Mouse (Mus musculus): Measurements from ENCODE around the gene Mthfd2l.

Gene Mthfd2l

GRCm38 (mm10) chr5:90945453-90945852 is 14.5 kb downstream of the Mthfd2l start:
- no peak for DNase-seq (ENCODE audit: low spot score)

DNA sequence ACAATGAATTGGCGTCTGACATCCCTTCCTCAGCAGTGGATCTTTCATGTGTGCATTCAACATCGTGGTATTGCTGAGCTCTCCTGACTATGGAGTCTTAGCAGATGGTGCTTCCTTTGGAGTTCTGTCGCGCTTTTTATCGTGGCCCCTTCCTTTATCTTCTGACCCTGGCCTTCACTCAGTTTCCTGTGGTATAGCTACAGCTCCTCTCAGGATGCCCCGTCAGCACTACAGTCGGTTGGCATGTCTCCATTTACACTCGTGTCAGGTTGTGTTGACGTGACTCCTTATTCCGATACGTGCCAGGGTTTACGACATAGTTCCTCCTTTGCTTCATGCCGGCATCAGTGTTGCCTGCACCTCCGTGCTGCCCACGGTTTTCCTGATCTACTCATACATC is 18.6 kb downstream of the Mthfd2l start:
- no peak for DNase-seq (ENCODE audit: low spot score)

GRCm38 (mm10) chr5:90951475-90951874 is 20.6 kb downstream of the Mthfd2l start:
- peak; percentile 72 for DNase-seq (ENCODE audit: low spot score)

DNA sequence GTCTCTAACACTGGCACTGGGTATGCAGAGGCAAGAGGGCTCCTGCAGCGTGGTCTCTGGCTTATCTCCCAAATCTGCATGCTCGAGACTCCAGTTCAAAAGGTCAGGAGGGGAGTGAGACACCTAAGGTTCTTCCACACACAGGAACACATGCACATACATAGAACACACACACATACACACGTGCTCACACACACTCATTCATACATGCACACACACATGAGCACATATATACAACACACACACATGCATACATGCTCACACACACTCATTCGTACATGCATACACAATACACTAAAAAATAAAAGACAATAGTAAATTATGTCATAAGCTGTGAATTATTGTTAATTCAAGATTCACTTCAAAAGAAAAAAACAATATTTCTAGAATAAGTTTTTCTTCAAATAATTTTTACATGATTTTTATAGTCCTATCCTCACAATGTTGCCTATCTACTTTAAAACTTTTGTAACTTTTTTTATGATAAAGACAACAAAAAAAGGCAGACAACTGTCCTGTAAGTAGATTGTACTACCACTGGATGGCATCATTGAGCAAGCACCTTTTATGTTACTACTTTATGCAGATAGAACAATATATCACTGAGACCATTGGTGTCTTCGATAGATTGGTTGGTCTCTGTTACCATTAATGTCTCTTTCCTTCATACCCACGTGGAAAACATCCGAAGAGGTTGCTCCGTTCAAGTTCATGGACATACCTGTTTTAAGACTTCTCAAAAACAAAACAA is 22.0 kb downstream of the Mthfd2l start:
- no peak for DNase-seq (ENCODE audit: low spot score)

- no peak for DNase-seq (ENCODE audit: low spot score)
Measured at GRCm38 (mm10) chr5:90964316-90964715, 33.4 kb downstream of the Mthfd2l start.

GRCm38 (mm10) chr5:90964764-90965163 is 33.8 kb downstream of the Mthfd2l start:
- DNase-seq (ENCODE audit: low spot score), result no peak

DNA sequence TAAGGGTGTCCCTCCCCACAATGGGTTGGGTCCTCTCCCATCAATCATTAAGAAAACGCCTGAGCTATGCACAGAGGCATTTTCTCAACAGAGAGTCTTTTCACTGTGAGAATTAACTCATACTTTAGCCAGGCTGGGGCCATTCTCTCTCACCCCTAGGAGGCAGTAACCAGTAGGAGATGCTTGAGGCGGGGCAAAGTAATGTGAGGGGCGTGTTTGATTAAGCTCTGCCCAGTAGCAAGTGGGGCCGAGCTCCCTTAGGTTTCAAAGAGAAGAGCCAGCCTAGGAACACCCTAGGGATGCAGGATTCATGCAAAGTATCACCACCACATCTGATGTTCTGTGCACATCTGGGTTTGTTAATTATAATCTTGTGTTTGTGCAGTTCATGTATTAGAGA is 34.5 kb downstream of the Mthfd2l start:
- DNase-seq (ENCODE audit: low spot score), result no peak

GRCm38 (mm10) chr5:90977244-90977643 is 46.3 kb downstream of the Mthfd2l start:
- peak; percentile 50 for DNase-seq (ENCODE audit: low spot score)

GRCm38 (mm10) chr5:90980297-90980696 is 49.4 kb downstream of the Mthfd2l start:
- no peak for DNase-seq (ENCODE audit: low spot score)

DNA sequence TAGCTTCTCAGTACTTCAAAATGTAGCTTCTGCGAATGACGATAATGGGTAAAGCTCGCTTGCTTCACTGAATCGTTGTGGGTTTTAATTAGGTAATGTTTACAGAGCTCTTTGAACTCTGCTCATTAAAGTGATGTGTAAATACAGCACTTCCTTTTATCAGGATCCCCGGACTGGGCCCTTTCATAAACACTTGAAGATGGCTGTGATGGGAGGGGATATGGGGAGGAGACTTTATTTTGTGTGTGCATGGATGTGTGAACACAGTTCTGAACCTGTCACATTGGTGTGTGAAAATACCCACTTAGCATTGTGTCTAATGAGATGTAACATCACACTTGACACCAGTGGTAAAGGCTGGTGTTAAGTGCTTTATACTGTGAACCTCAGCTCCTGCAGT is 56.7 kb downstream of the Mthfd2l start:
- DNase-seq (ENCODE audit: low spot score), result peak; percentile 2

DNA sequence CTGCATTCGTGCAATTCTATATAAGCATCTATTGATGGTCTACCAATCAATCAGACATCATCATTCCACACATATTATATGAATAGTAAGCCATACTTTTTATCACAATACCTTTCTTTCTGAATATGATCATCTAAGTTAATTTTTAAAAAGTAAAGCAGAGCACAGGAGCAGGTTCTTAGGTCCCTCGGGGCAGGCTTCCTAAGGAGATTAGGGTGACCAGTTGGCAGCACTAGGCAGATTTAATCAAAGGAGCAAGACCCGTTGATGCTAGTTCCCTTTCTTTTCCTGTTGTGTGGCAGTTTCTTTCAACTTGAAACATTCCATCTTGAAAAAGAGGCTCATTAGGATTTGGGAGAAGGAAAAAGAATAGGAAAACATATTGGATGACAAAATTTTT is 57.2 kb downstream of the Mthfd2l start:
- DNase-seq (ENCODE audit: low spot score), result no peak

GRCm38 (mm10) chr5:90988592-90988991 is 57.7 kb downstream of the Mthfd2l start:
- DNase-seq (ENCODE audit: low spot score), result no peak

GRCm38 (mm10) chr5:90999942-91000341 is 69.0 kb downstream of the Mthfd2l start:
- no peak for DNase-seq (ENCODE audit: low spot score)

DNA sequence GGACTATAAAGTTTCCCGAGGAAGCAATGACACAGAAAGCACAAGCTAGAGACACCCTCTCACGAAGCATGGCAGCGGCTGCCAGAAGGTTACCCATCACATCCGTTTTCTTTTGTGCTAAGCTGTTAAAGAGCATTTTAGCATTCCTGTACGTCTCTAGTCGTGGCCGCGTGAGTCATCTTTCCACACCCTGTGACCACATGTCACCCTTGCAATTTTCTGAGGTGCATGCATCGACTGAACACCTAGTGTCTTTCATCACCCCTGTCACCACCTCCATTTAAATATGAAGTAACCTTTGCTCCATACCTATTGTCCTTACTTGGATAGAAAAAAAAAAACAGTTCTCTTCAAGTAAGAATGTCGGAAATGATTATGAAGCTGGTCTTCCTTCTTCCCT is 84.3 kb downstream of the Mthfd2l start:
- DNase-seq (ENCODE audit: low spot score), result no peak

DNA sequence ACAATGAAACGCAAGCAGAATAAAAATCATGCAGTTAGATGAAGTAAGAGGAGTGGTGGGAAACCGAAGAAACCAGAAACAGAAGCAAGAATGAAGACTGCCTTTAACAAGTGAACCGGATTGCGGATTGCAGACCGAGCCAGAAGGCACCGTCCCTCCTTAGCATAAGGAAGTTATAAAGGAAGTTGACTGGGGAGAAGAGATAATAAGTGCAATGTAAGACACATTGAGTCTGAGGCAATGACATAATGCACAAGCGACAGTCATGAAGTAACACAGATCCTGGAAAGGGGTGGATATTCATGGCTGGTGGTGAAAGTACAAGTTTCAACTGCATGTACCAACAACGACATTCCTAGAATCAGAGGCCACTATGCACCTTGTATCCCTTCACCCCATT is 92.2 kb downstream of the Mthfd2l start:
- DNase-seq (ENCODE audit: low spot score), result no peak

DNA sequence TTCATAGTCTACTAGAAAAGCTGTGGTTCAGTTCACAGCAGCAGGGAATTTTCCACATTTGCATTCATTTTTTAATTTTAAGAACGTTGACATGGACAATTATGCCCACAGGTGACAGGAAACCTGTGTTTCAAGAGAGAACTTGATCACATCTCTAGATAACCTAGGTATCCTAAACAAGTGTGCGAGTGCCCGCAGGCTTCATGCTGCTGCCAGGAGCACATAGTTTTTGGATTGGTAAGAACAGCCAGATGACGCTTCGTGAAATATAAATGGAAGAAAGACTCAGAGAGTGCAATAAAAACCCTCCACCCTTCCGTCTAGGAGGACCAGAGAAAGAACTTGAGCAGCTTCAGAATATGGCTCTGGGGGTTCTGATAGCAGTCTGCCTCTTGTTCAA is 96.2 kb downstream of the Mthfd2l start, which contains the start of gene Epgn:
TSS of gene Epgn (plus strand) at position 301 of the 400 bp plus-strand sequence.
- DNase-seq (ENCODE audit: low spot score), result no peak

GRCm38 (mm10) chr5:91027840-91028239 is 96.9 kb downstream of the Mthfd2l start:
- peak; percentile 14 for DNase-seq (ENCODE audit: low spot score)

DNA sequence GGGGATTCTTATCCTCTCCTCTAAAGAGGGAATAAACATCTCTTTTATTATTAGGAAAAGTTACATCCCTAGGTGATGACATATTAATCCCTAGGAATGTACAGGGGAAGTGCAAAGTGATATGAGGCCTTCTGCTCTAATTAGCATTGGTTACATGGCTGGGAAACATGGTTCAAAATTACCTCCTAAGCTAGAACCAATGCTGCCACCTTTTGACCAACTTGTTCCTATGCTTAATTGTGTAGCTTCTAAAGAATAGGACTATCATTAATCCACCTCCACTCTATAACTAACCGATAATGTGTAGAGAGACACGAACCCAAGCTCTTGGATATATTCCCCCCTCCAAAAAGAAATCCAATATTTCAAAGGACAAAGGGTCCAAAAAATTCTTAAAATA is 99.7 kb downstream of the Mthfd2l start:
- peak; percentile 26 for DNase-seq (ENCODE audit: low spot score)

DNA sequence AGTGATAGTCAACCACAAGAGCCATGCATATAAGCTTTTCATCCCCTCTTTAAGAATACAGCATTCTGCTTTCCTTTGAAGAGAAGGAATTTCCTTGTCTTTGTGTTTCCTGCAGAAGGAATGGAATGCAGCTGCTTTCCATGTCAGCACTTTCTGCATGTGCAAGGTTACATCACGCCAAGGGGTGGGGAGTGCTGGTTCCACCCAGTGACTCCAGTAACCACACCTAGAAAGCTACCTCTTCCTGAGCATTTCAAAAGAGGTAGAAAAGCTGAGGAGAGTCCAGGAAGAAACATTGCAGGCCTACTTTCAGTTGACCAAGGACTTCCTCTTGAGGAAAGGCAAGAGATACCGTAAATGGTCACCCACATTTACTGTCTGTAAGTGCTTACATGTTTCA is 104.4 kb downstream of the Mthfd2l start:
- DNase-seq (ENCODE audit: low spot score), result peak; percentile 29

DNA sequence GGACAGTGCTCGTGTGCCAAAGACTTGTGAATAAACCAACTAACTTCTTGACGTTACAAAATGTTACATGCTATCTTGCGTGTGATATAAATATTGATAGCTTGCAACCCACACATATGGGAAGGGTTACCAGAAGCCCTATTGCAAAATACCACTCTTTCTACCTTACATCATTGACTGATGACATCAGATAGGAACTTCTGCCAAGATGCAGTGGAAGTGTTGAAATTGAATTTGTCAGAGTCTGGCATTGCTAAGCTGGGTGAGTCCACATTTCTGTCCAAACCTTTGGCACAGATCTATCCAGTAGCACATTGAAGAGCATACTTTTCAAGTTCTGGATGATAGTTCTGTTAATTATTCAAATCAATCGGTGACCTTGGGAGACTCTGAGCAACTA is 105.7 kb downstream of the Mthfd2l start:
- peak; percentile 48 for DNase-seq (ENCODE audit: low spot score)

- no peak for DNase-seq (ENCODE audit: low spot score)
Measured at GRCm38 (mm10) chr5:91037756-91038155, 106.8 kb downstream of the Mthfd2l start.

DNA sequence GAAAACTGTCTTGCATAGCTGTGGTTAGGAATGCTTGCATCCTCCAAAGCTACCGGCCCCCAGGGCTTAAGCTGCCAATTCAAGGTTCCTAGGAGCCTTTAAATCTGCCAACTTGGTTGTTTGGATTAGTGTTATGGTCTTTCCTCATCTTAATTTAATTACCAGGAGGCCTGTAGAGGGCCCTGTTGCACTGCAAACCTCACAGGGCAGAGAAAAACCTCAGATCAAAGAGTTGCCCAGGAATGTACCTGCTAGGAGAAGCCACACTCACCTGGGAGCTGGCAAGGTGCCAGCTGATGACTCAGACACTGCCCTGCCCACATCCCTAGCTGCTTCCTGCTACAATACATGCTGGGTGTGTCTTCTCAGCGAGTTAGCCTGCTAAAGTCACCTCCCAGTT is 107.6 kb downstream of the Mthfd2l start:
- peak; percentile 61 for DNase-seq (ENCODE audit: low spot score)

GRCm38 (mm10) chr5:91038963-91039362 is 108.0 kb downstream of the Mthfd2l start:
- no peak for DNase-seq (ENCODE audit: low spot score)

- DNase-seq (ENCODE audit: low spot score), result no peak
Measured at GRCm38 (mm10) chr5:91047987-91048386, 117.1 kb downstream of the Mthfd2l start.

All from lung, postnatal 25 days (tissue).